Mouse (Mus musculus): ENCODE results near the gene Gprc5a.

Gene Gprc5a

DNA sequence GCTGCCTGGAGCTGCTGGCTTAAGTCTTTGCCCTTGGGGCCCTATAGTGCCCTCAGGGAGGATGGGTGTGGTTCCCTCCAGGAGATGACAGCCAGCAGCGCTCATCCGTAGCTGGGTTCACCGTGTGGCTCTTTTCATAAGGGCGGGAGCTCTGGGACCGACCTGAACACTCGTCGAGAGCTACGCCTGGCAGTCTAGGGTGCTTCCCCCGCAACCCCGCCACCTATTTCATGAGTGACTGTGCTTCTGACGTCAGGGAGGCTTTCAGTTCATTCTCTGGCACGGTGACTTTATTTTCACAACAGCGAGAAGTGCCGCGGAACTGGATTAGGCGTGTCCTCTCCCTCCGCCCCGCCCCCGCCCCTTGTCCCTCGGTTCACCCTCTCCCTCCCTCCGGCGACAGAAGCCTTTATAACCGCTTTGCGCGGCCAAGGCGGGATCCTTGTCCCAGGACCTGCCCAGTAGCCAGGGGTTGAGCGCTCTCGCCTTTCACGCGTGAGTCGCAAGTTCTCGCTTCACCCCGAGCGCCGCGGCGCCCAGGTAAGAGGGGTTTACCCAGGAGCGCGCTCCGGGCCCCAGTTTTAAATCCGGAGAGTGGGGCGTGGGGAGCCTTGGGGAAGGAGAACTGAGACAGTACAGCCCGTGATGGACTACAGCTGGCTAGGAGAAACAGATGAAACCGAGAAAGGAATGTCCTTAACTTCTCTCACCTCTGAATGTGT is at the start of gene Gprc5a:
Gene Gprc5a, plus strand, starts transcription at position 416 of the 722 bp plus-strand sequence.
- no peak for DNase-seq (ENCODE audit: low spot score in 2 of 2)

DNA sequence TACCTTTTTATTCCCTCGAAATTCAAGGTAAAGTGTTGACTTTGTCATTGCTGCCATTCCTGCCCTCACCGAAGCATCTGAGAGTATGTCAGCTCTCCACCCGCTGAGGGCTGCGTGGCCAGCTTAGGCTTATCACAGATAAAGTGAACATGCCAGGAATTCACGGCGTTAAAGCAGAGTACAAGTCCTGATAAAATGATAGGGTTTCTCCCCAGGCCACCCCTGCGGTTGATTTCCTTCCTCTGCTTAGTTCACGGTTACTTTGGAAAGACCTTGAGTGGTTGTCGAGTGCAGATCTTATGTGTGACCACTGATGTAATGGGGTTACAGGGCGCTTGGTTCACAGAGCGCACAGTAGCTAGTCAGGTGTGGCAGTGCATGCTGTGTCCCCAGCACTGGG is 48.2 kb upstream of the Gprc5a start:
- DNase-seq (ENCODE audit: low spot score in 2 of 2) = no peak

DNA sequence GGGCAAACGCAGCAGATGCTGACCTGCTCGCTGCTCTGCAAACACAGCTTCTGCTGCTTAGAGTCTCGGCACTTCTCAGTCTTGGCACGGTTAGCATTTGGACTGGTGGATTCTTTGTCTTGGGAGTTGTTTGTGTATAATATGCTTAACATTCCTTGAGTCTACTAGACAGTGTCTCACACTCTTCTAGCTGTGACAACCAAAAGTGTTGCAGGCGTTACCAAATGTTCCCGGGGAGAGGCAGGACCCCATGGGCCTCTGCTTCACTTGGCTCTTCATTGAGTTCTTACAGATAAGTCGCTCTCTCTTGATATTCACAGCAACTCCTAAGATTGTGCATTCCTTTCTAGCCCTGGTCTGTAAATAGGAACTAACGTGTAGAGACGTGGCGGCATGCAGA is 45.9 kb upstream of the Gprc5a start:
- no peak for DNase-seq (ENCODE audit: low spot score in 2 of 2)

DNA sequence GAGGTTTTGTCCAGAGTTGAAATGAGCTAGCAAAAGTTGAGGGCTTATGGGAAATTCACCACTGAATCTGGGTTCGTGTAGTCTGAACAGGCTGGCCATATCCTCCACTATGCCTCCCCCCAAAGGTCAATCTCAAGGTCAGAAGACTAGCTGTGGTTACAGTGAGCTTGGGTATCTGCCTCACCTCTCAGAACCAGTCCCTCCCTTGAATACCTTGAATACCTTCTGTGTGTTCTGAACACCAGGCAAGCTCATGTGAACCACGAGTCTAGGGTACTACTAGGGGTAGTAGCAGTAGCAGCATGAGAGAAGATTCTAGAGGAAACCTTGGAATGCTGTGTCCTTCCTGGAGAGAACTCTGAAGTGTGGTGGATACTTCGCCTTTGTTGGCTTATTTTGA is 43.8 kb upstream of the Gprc5a start:
- DNase-seq (ENCODE audit: low spot score in 2 of 2) = no peak

DNA sequence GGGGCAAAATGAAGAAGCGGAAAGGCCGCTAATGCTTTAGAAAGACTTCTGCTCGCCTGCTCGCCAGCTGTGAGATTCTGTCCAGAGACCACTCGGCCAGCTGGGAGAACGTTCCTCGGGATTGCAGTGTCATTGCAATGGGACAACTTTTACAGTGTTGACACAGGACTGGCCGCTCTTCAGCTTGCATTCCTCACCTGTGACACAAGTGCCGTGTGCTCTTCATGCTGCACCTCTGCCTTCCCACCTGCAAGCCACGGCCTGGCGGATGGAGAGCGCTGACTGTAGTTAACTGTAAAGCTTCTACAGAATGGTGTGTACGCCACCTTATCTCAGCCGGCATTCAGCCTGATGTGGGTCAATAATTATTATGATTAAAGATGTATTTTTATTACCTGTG is 42.1 kb upstream of the Gprc5a start:
- DNase-seq (ENCODE audit: low spot score in 2 of 2) = no peak

DNA sequence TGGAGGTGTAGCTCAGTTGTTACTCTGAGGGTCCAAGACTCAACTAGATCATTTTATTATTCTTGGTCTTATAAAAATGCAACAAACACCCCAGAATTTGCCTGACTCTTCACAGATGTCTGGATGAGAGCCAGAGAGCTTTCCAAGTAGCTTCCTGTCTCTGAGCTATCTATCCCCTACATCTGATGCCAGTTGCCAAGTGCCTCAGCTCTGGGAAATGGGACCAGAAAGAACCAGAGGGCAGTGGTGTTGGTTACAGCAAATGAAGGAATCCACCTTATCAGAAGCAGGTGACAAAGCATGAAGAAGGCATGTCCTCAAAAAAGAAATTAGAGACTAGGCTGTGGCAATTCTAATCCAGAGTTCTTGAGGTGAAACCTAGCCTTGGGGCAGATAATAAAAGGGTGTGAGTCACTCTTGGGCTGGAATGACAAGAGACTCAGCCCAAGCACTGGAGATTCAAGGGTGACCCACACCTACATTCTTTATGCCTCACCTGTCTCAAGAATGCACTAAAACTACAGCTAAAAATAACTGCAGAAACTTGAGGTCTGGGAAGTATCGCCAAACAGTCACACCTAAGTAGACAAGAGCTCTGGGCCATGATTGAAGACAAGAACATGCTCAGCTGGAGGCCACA is 40.5 kb upstream of the Gprc5a start:
- DNase-seq (ENCODE audit: low spot score in 2 of 2) = no peak

DNA sequence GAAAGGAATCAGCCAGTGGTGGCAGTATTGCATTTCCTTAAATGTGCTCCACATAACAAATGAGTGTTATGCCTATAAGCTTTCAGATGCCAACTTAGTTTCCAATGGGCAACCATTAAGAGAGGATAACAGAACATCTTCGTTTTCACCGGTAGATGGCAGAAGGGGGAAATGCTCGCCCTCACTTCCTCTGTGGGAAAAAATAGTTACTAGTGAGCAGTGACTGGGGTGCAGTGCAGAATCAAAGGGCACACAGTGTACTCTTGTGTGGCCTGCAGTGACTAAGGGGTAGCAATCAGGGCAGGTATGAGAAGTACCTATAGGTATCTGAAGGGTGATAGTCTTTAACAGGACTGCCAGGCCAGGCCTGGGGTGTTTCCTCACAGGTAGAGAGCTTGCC is 39.2 kb upstream of the Gprc5a start:
- DNase-seq (ENCODE audit: low spot score in 2 of 2) = peak in 1 of 2 experiments; percentile 50

DNA sequence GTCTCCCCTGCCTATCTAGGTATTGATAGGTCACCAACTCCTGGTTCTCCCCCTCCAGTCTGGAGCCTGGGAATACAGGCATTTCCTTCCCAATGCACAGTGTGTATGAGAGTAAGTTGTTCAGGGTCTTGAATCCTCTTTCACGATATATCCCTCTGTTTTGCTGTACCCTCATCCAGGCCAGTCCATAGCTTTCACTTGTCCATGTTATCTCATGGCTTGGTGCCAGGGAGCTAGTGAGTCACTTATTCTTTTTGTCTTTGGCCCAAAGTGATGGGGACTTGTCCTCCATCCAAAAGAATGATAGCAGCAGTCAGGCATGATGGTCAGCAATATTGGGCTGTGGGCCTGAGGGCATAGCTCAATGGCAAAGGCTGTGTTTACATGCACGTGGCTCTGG is 38.7 kb upstream of the Gprc5a start:
- DNase-seq (ENCODE audit: low spot score in 2 of 2) = no peak

DNA sequence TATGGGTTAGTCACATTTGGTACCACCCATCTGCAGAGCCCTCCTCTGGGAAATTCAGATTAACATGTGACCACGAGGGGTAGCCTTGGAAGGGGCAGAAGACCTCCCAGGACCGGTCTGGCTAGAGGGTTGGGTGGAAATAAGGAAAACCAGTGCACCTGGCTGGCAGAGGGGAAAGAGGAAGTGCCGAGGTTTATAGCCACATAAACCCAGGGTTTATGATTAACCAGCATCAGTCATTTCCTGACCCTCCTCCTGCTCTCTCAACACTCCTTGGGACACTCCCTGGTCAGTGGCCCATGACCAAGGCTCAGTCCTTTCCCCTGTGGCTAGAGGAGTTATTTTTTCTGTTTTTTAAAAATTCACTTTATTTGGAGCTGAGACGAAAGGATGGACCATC is 36.2 kb upstream of the Gprc5a start:
- DNase-seq (ENCODE audit: low spot score in 2 of 2) = no peak

DNA sequence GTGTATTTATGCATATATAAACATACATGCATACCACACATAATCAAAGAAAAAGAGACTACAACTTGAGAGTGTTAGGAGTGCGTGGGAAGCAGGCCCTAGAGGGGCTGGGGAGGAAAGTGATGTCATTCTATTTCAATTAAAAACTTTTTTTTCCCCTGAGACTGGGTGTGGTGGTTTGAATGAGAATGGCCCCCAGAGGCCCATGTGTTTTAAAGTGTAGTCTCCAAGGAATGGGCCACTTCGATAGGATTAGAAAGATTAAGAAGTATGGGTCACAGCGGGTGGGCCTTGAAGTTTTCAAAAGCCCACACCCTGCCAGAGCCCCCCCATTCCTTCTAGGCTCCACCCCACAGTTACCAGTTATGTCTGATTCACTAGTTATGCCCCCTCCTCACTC is 26.8 kb upstream of the Gprc5a start:
- no peak for DNase-seq (ENCODE audit: low spot score in 2 of 2)

DNA sequence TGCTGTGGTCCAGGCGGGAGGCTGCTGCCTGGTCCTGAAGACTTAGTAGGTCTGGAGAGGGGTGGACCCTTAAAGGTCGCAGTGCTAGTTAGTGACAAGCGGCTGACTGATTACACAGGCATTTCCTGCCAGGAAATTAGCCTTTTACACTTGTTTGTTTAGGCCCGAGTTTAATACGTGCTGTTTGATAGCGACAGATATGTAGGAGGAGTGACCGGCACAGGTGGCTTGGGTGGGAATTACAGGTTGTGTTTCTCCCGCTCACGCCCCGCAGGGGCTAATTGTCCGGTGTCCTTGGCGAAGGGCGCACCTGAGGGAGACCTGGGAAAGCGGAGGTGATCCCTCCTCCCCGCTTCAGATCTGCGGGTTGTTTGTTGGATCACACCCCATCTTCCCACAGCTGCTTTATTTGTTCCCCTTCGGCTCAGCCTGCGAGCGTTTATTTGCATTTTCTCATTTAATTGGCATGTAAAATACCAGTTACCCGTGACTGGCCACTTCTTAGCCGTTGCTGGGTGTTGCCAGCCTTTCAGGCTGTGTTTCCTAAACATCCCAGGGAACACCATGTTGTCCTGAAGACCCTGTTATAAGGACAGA is 25.1 kb upstream of the Gprc5a start:
- no peak for DNase-seq (ENCODE audit: low spot score in 2 of 2)

DNA sequence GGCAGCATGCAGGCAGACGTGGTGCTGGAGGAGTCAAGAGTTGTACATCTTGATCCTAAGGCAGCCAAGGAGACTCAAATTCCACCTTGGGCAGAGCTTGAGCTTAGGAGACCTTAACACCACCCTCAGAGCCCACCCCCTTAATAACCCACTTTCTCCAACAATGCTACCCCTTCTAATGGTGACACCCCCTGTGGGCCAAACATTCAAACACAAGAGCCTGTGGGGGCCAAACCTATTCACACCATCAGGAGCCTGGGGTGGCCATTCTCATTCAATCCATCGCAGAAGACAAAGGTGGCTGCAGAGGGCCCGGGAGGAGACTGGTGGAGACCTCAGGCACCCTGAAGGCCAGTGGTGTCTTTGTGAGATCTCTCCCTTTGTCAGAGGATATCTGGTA is 23.5 kb upstream of the Gprc5a start:
- DNase-seq (ENCODE audit: low spot score in 2 of 2) = no peak

DNA sequence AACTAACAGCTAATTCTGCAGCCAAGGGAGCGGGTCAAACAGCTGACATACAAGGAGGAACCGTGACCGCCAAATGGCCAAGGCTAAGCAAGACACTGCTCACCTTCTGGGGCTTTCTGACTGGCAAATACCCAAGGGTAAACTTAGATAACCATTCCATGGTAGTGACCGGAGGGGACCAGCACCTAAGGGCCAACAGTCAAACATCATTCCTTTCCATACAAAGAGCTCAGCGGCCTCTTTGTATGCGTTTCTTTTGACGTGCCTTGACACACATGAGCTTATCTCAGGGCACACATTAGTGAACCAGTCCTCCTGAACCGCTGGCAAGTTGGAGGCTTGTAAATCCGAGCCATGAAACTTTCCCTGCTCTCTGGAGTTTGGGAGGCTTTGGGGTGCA is 18.2 kb upstream of the Gprc5a start:
- no peak for DNase-seq (ENCODE audit: low spot score in 2 of 2)

DNA sequence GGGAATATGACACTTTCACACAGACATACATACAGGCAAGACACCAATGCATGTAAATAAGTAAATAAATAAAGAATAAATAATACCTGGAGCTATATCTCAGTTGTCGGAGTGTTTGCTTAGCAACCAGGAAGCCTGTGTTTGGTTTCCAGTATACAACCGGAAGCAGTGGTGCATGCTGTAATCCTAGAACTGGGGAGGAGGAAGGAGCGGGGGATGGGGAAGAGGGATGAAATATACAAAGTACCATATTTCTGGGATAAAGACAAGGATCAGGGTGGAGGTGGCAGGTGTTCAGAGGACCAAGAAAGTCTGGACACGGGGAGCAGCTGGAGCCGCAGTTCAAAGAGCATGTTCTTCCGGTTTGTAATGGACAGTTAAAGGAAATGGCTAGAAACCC is 16.9 kb upstream of the Gprc5a start:
- DNase-seq (ENCODE audit: low spot score in 2 of 2) = no peak

DNA sequence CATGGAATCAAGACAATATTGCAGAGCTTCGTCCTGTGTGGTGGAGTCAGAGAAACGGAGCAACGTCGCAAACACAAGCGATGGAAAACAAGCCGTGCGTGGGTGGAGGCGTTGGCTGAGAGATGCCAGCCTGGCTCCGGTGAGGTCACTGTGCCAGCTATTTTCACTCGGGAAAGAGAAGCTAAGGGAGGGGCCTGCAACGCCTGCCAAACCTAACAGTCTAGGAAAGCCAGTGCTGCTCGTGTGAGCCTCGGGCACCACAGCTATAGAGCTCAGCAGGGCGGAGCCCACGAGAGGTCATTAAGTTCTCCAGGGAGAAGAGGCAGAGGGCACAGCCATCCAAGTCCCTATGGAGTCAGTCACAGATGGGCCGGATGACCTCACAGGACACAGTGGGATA is 16.5 kb upstream of the Gprc5a start:
- no peak for DNase-seq (ENCODE audit: low spot score in 2 of 2)

DNA sequence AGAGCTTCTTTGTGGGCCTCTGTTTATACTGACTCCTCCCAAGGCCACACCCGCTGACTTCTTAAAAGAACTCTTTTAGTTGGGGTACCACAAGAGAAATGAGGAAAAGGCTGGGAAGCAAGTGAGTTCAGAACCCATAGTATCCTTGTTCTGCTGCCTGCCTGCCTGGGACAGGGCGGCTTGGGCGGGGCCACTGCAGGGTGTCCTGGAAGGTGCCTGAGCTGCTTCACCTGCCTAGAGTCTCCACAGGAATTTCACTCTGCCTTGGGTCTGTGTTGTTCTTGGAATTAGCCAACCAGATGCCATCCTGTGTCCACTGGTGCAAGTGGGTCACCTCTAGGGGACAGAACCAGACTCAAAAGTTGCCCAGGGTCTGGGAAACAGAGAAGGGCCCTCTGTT is 11.7 kb upstream of the Gprc5a start:
- no peak for DNase-seq (ENCODE audit: low spot score in 2 of 2)

DNA sequence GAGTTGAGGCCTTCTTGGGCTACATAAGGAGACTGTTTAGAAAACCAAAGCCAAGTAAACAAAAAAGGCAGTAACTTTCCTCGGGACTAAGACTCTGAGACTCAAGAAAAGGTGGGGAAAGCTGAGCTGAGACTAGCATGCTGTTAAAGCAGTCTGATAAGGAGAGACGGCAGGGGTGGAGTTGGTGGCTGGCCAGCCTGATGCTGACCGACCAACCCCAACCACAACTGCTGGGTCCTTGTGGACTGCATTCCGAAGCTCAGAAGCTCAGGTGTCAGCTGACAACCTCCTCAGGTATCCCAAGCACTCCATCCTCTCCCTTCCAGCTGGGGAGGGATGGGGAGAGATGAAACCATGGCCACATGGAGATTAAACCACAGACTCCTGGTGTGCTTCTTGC is 9.6 kb upstream of the Gprc5a start:
- no peak for DNase-seq (ENCODE audit: low spot score in 2 of 2)

DNA sequence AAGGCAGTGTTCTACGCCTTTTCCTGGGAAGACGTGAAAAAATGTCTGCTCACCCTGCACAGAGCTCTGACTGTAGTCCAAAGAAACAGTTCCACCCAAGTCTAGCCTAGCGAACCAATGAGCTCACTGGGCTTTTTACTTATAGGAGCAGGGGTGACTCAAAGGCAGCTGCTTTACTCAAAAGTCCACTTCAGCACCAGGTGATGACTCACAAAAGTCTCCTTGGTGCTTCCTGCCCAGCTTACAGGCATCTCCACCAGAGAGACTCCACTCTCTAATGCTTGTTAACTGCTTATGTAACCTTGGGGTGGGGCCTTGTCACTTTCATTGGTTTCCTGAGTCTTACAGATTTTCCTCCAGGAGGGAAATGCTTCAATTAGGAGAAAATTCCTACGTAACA is 4.7 kb upstream of the Gprc5a start:
- DNase-seq (ENCODE audit: low spot score in 2 of 2) = no peak

DNA sequence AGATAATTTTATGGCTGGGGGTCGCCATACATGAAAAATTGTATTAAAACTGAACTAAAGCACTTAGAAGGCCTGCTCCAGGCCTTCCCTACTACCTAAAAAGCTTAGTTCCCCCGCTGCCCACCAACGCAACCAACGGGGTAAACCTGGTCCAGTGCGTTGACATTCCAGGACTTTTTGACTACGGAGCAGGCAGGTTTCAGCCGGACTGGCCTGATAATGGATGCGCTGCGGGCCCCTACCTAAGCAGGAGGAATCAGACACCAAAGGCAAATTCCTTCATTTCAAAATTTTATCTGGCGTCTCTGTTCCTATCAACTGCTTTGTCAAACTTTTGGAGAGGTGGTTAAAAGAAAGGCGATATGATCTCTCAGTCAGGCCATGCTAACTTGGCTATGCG is 830 bp upstream of the Gprc5a start:
- DNase-seq (ENCODE audit: low spot score in 2 of 2) = no peak

DNA sequence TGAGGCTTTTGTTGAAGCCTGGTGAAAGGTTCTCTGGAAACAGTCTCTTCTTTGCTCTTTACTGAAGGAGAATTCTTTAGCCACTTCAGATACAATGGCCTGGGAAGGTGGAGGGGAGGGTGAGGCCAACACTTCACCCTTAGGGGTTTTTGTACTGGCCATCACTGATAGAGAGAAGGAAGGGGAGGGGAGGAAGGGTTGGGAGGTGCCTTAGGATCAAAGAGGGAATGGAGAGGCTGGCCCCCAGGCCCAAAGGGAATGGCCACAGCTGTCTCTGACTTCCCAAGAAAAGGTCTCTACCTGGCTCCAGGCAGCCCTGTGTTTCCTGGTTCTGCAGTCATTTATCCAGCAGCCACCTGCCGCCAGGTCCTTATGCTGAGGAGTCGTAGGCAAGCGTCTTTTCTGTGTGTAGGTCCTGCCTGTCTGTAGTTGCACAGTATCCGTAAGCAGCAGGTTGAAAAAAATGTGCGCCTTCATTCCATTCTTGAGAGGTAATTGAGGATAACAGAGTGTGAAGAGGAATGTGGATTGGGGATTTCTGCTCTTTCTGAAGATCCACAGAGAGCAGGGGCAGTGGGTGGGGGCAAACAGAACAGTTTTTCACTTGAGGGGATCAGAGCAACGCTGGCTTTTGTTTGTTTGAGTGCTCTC is 1.5 kb downstream of the Gprc5a start:
- DNase-seq (ENCODE audit: low spot score in 2 of 2) = no peak

DNA sequence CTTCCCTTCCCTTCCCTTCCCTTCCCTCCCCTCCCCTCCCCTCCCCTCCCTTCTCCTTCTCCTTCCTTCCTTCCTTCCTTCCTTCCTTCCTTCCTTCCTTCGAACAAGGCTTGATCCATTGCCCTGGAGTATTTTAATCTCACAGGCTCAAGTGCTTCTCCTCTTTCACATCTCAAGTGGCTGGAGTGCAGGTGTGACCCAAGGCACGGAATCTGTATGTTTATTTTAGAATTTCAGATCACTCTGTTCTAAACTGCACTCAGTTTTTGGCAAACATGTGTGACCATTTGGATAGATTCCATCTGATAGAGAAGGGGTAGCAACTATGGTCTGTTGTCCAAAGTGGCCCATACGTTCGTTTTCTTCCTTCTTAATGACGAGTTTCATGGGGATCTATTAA is 2.8 kb downstream of the Gprc5a start:
- DNase-seq (ENCODE audit: low spot score in 2 of 2) = no peak

DNA sequence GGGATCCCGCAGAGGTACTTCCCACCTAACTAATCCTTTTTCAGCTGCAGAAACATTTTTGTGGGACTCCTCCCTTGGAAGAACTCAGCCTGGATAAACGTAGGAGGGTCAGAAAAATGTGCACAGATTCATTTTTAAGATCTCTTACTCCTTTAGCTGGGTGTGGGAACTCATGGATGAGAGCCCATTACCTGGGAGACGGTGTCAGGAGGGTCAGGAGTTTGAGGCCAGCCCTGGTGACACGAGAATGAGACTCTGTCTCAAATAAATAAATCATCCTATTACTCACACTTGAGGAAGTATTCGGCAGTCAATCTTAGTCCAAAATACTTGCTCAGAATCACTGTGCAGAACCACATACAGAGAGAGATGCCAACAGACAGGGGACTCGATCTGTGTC is 4.4 kb downstream of the Gprc5a start:
- DNase-seq (ENCODE audit: low spot score in 2 of 2) = no peak

DNA sequence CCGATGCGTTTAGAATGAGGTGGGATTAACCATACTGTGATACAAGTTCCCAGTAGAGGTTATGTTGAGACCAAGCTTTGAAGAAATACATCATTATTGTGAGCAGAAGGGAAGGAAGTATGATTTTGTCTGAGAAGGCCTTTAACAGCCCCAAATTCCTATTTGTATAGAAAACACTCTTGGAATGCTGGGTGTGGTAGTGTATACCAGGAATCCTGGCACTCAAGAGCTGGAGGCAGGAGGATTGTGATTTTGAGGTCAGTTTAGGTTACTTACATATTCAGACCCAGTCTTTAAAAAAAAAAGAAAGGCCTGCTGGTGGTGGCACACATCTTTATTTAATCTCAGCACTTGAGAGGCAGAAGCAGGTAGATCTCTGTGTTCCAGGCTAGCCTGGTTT is 4.9 kb downstream of the Gprc5a start:
- DNase-seq (ENCODE audit: low spot score in 2 of 2) = no peak

Data from right cerebral cortex, postnatal 10 days (tissue).